Mouse (Mus musculus): ENCODE results near the gene Prtg.

Prtg gene

DNA sequence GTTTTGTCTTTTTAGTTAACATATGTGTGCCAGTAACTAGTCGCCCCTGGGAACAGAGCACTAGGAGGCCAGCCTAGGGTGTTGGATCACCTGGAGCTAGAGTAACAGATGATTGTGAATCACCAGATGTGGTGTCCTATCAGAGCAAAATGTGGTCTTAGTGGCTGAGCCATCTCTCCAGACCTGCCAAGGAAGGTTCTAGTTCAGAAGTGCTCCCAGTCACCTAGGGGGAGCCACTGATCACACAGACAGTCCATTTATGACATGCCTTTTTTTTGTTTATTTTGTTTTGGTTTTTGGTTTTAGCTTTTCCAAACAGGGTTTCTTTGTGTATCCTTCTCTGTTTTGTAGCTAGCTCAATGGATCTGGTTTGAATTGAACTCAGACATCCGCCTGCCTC lies 104.7 kb downstream of the Prtg start:
- DNase-seq (ENCODE audit: low read depth, low spot score): no peak

DNA sequence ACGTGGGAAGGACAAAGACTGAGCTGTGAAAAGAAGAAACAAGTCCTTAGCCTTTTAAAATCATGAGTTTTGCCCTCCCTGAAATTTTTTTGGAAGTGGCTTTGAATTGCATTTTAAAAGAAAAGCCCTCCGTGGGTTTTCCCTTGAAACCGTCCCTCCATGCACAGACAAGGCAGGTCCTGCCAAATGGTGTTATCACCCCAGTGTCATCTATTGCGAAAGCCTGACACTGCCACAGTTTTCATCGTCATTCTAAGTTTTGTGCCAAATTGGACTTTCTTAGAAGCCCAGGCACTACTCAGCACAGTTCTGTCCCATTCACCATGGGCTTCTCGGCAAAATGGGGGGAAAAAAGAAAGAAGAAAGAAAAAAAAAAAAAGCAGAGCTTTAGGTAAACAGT lies 106.9 kb downstream of the Prtg start:
- DNase-seq (ENCODE audit: low read depth, low spot score): no peak

DNA sequence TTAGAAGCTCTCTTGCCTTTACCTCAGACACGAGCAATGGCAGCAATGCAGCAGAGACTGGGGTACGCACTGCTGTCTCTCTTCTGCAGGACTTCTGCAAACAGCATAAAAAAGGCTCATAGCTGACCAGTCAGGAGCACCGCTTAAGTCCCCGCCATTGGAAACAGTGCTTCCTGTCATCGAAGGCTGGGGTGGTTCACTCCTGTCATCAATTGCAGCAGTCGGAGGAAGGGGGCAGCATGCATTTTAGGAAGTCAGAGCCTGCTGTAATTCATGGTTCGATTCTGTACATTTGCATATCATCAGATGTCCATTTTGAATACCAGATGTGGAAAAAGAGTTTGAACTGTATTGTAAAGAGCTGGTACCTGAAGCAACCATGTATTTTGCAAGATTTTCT lies 109.1 kb downstream of the Prtg start:
- DNase-seq (ENCODE audit: low read depth, low spot score): no peak

DNA sequence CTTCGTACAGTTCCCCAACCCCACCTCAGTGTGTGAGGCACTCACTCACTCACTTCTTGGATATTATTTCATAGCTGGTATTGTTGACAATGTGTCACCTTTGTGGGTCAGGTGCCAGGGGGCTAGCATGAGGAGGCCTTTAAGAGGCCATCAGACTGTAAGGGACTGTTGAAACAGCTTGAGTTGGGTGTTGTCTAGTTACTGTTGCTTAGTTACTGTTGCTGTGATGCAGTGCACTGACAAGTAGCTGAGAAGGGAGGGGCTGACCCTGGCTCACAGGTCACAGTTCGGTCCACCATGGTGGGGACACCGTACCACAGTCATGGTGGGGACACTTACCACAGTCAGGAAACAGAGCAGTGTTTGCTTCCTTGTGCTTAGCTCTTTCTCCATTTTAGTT lies 116.4 kb downstream of the Prtg start:
- no peak for DNase-seq (ENCODE audit: low read depth, low spot score)

DNA sequence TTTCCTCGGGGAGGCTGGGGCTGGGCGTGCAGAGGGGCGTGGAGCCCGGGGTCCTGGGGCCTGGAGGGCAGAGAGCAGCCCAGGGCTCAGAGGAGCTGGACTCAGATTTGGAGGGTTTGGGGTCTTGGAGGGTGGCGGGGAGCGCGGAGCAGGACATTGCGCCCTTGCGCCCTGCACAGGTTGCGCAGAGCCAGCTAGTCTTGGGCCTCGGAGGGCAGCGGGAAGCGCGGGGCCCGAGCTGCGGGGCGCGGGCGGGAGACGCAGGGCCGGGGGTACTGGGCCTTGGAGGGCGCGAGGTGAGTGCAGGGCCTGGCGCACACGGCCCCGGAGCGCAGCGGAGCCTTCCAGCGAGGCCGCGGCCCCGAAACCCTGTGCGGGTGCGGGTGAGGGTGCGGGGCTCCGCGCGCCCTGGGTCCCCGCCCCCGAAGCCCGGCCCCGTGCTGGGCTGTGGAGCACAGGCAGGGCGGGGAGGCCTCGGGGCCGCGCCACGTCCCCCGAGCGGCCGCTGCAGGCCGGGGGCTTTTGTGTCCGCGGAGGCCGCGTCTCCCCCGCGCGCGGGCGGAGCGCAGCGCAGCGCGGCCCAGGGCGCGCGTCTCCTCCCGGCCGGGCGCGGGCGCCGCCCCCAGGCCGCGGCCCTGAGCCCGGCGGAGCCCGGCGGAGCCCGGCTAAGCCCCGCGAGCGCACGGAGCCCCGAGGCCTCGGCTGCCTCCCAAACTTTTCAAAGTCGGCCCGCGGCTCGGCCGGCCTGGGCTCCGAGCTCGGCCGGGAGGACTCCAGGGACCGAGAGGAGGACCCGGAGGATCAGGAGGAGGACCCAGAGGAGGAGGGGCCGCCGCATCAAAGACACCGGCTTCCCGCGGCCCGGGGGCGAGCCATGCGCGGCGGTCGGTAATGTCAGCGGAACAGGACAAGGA lies 118.6 kb downstream of the Prtg start, which contains the start of gene Pygo1:
TSS of gene Pygo1 (plus strand) at position 625 of the 914 bp plus-strand sequence.
- no peak for DNase-seq (ENCODE audit: low read depth, low spot score)

DNA sequence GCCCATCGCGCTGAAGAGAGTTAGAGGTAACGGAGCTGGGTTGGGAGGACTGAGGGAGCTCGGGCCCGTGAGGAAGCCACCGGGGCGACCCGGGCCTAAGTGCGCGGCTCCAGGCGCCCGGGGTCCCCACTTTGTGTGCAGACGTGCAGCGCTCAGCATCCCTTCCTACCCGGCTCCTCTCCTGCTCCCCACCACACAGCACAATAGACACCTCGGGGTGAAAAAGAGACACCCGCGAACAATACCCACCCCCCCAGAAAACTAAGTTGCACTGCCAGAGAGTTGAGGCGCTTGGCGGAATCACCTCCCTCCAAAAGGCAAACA lies 119.2 kb downstream of the Prtg start:
- no peak for DNase-seq (ENCODE audit: low read depth, low spot score)

DNA sequence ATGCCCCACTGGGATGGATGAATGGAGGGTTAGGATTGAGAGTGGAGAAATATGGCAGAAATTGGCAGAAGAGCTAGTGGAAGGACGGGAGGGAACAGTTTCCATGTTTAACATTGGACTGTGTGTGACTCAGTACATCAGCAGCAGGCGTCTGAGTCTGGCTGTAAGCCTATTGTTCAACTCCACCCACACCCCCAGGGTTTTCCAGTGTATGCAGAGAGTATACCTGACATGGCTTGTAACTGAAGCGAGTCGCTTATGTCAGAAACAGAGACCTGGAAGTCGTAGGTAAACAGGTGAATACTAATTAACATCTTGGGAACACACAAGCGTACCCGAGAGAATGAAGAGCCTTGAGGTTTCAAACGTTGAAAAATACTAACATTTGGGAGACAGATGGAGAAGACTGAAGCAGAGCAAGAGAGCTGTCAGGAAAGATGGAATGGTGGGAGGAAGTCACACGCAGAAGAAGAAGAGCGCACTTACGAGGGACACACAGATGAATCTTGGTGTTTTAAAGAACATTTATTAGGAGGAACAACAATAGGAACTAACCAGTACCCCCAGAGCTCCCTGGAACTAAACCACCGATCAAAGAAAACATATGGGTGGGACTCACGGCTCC lies 124.6 kb downstream of the Prtg start:
- DNase-seq (ENCODE audit: low read depth, low spot score): peak; percentile 83

DNA sequence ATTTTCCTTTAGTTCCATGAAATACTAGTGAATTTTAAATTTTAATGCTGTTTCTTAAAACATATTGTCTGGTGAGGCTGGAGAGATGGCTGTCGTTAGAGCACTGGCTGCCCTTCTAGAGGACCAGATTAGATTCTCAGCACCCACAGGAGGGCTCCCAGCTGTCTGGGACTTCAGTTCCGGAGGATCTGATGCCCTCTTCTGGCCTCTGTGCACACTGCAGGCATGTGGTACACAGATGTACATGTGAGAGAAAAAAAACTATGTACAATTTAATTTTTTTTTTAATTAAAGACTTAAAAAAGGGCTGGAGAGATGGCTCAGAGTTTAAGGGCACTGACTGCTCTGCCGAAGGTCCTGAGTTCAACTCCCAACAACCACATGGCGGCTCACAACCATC lies 128.6 kb downstream of the Prtg start:
- DNase-seq (ENCODE audit: low read depth, low spot score): no peak

DNA sequence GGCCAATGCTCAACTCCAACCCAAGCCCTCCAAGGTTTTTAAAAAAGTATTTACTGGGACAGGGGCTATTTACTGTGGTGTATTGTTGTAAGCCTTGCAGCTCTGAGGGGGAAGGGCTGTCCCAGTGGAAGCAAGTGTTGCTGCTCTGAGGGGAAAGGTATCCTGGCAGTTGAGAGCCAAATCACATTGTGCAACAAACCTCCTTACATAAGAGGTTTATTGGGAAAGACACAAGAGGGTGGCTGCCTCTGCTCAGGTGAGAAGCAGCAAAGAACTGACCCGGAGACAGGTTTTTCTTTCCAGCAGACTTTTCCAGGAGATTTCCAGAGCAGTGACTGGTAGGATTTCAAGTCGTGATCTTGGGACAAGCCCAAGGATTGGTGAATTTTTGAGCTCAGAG lies 129.6 kb downstream of the Prtg start:
- no peak for DNase-seq (ENCODE audit: low read depth, low spot score)

DNA sequence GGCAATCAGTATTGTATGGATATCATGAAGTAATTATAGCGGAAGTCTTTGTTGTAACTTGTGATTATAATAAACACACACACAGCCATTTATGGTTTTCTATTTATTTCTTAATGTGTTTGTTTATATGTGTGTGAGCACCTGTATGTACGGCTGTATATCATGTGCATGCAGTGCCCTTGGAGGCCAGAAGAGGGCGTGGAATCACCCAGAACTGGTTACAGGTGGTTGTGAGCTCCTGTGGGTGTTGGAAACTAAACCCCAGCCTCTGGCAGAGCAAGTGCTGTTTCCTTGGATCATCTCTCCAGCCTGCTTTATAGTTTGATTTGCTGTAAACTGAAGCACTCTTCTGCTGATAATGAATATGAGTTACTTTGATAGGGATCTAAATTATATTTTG lies 136.8 kb downstream of the Prtg start:
- no peak for DNase-seq (ENCODE audit: low read depth, low spot score)

DNA sequence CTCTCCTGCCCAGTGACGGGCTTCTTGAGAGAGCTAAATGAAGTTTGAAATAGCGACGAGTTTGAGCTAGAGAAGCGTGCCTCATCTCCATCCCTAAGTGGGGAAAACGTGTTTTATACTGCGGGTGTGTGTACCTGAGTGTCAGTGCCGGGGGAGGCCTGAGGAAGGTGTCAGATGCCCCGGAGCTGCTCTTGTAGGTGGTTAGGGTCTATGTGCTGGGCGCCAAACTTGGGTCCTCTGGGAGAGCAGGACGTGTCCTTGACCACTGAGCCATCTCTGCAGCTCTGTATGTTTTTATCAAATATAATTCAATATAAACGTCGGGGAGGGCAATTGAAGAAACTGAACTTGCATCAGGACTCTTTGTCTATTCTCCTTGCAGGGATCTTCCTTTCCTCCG lies 137.6 kb downstream of the Prtg start:
- no peak for DNase-seq (ENCODE audit: low read depth, low spot score)

DNA sequence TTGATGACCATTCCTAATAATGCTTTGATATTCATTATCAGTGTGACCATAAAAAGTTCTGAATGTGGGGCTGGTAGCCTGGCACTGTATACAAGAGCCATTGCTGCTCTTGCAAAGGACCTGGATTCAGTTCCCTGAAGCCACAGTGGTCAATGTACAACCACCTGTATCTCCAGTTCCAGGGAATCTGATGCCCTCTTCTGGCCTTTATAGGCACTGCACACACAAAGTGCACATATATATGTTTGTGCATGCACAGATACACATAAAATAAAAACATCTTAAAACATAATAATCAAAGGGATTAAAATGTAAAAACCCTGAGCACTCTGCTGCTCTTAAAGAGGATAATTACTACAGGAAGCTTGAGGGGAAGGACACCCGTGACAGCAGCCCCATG lies 140.3 kb downstream of the Prtg start:
- DNase-seq (ENCODE audit: low read depth, low spot score): no peak

DNA sequence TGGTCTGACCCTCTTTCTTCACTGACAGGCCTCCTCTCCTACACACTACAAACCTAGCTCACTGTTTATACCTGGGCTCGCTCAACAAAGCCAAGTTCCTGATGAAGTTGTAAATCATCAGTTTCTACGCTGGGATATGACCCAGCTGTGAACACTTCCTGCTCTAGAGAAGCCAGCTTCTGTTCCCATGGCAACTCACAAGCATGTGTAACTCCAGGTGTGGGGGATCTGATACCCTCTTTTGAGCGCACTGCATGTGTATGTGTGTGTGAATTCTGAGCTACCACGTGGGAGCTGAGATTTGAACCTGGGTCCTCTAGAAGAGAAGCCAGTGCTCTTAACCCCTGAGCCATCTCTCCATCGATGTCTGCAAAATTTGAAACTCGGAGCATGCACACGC lies 142.9 kb downstream of the Prtg start:
- DNase-seq (ENCODE audit: low read depth, low spot score): no peak

DNA sequence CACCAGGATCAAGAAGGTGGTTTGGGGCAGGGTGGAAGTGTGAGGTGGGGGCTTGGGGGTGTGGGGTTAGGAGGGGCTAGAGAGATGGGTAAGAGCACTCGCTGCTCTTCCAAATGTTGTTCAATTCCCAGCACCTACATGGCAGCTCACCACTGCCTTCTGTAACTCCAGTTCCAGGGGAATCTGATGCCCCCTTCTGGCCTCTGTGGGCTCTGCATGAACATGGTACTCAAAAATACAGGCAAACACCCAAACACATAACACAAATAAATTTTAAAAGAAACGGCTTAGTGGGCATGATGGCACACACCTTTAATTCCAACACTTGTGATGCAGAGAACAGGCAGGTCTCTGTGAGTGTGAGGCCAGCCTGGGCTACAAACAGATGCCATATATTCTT lies 148.1 kb downstream of the Prtg start:
- DNase-seq (ENCODE audit: low read depth, low spot score): no peak

DNA sequence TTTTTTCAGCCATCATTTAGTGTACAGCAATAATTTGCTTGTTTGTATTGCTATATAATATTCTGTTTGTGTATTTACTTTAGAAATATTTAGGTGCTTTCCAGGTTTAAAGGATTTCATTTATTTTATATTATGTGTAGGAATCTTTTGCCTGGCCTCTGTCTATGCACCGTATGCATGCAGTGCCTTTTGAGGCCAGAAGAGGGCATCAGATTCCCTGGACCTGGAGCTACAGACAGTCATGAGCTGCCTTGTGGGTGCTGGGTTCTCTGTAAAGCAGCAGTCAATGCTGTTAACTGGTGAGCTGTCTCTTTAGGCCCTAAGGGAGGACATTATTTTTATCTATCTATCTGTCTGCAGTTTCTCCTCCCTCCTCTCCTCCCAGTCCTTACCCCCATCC lies 148.9 kb downstream of the Prtg start:
- DNase-seq (ENCODE audit: low read depth, low spot score): no peak

DNA sequence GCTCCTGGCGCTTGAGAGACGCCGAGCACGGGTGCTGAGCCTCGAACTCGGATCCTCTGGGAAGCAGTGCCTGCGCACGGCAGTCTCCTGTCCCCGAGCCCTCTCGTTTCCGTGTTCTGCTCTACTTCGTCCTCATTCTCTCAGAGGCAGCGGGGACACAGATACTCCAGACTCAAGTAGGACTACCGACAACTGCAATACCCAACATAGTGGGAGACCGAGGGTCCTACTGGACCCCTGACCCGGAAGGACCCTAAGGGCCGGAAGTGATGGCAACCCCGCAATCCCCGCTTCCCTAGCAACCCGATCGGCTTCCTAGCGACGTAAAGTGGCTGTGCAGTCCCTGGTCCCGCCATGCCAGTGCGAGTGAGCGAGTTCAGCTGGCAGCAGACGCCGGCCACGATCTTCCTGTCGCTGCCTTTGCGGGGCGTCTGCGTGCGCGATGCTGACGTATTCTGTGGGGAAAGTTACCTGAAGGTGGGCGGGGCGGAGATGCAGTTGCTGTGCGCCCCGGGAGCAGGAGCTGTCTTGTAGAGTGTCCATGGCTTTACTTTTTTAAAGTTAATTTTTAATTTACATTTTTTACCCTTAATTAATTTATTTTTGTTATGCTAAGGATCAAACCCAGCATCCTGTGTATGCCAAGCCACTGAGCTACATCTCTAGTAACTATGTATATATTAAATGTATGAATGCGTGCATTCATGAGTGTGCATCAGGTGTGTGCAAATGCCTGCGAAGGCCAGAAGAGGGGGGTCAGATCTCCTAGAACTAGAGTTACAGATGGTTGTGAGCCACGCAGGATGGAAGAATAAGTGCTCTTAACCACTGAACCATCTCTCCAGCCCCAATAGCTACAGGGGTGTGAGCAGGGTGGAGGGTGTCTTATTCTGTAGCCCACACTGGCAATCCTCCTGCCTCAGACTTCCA lies 152.1 kb downstream of the Prtg start, which contains the start of the genes Dyx1c1 and Gm44503:
TSS of gene Dyx1c1 (plus strand) at position 265 of the 930 bp plus-strand sequence.
TSS of gene Gm44503 (plus strand) at position 332 of the 930 bp plus-strand sequence.
- DNase-seq (ENCODE audit: low read depth, low spot score): peak; percentile 51

DNA sequence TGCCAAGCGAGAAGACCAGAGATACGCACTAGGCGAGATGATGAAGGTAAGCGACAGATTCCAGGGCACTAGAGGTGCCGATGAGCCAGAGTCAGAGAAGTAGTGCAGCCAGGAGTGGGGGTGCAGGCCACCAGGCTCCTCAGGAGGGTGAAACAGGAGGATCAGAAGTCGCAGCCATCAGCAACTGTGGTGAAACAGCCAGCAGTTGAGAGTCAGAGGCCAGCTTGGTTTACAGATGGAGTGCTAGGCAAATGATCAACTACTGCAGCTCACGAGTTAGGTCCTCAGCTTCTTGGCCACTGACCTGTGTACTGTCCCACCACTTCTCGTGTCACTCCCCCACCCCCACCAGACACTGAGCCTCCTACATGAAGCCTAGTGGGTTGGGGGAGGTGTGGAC lies 154.7 kb downstream of the Prtg start:
- DNase-seq (ENCODE audit: low read depth, low spot score): no peak

DNA sequence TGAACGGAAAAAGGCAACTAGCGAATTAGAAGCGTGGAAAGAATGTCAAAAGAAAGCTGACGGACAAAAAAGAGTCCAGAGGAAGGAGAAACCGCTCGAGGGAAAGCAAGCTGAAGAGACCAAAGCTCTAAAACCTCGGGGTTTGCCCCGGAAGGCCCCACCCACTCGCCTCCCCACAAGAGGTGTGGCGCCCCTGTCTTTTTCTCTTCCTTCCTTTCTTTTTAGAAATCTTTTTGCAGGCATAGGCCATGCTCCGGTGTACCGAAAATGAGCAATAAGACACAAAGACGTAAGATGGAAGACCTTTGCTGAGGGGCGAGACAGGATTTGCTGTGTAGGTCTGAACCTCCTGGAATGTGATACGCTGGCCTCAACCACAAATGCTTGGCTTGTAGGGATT lies 155.3 kb downstream of the Prtg start:
- DNase-seq (ENCODE audit: low read depth, low spot score): no peak

Data from telencephalon, adult 2 months (tissue).